Mouse (Mus musculus) cerebellum, adult 9-10 months (tissue): ENCODE measurements around the gene 1700018B08Rik.

Source experiments
- DNase-seq: peaks from one replicate; pipeline ENCODE4 v3.0.0; 2022

1700018B08Rik gene

DNA sequence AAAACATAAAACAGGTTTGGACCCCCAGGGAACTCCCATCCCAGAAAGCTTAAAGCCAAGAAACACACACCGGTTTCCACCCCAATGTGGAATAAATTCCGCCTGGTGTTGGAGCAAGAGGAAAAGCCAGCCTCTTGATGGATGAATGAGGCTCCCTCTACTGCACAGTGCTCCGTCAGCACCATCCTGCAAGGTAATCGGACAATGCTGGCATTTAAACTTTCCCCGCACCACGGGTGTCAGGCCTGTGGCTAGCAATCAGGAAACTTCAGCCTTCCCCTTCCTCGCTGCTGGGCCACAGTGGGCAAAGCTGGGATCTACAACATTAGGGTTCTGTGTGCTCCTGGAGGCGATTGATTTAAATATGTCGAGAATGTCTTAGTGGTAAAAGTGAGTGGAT is 52.5 kb downstream of the 1700018B08Rik start:
- no peak for DNase-seq

DNA sequence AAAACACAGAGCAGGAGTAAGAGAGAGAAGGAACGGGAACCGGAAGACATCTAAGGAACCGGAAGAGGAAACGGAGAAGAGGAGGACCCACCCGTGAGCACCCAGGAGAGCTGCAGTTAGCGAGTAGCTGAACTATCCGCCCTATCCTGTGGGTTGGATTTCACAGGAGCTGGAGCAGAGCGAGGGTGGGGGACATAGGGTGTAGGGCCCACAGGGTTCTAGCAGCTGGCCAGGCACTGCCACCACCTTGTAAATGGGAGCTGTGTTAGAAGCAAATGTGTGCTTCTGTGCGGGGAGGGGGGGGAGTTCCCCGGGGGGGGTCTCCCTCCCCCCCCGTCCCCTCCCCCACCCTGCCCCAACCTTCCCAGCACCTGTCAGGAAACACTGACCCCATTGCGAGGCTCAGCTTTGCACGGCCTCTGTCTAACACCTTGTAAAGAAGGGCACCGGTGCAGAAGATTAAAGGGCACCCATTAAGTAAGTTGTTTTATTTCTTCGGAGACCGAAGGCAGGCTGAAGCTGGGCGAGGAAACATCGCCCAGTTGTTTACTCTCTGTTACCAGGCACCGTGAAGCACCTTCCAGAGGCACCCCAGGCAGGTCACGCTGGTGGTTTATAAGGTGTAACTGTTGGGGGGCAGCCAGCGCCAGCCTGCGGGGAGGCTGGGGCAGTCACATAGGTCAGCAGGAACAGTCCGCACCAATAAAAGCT is 59.9 kb downstream of the 1700018B08Rik start:
- no peak for DNase-seq
